Mouse (Mus musculus) lung, embryonic 16.5 days (tissue): ENCODE results near the gene Tmed6. TPM values are rescaled to one million over a fixed set of nuclear protein-coding genes. Genes with fewer than 3 reads are reported as not detected.
"Not testable (repeated sequence)": the region's sequence is repeated elsewhere in the genome, so short reads cannot be mapped to it uniquely, and the experiment has no call there.

Experiments used
- ATAC-seq: fragments of 200-750 bp; cut with Nextera tagmentation; 2 replicates; pipeline ENCODE4 v1.8.0; 2017; ENCODE audit warnings: low read depth, mild to moderate bottlenecking, moderate library complexity
- H3K27ac ChIP-seq: fragments of 300-500 bp; sonication (generic); 2 replicates; pipeline ENCODE4 v1.5.1; 2014; ENCODE audit warnings: mild to moderate bottlenecking, control low read depth, low read length
- H3K27me3 ChIP-seq: fragments of 300-500 bp; sonication (generic); 2 replicates; pipeline ENCODE4 v1.6.1; 2014; ENCODE audit warnings: low read depth, low read length, mixed read lengths; ENCODE audit not compliant: control insufficient read depth, insufficient read depth
- H3K36me3 ChIP-seq: fragments of 300-500 bp; sonication (generic); 2 replicates; pipeline ENCODE4 v1.6.1; 2014; ENCODE audit warnings: low read length; ENCODE audit not compliant: control insufficient read depth, insufficient read depth
- H3K4me1 ChIP-seq: fragments of 300-500 bp; sonication (generic); replicated peaks from 2 replicates; pipeline ENCODE4 v1.6.1; 2014; ENCODE audit warnings: low read length, mixed read lengths; ENCODE audit not compliant: control insufficient read depth, insufficient read depth
- H3K4me2 ChIP-seq: fragments of 300-500 bp; sonication (generic); 2 replicates; pipeline ENCODE4 v1.6.1; 2014; ENCODE audit warnings: low read depth, low read length, control low read depth
- H3K4me3 ChIP-seq: fragments of 300-500 bp; sonication (generic); 2 replicates; pipeline ENCODE4 v1.5.1; 2014; ENCODE audit warnings: mild to moderate bottlenecking, low read length, control low read depth
- H3K9ac ChIP-seq: fragments of 300-500 bp; sonication (generic); 2 replicates; pipeline ENCODE4 v1.6.1; 2014; ENCODE audit warnings: low read length, control low read depth
- H3K9me3 ChIP-seq: fragments of 300-500 bp; sonication (generic); 2 replicates; pipeline ENCODE4 v1.6.1; 2016; ENCODE audit warnings: low read length; ENCODE audit not compliant: control insufficient read depth
- WGBS: fragments of 180-500 bp; shearing (Covaris S2); extraction: QIAGEN DNeasy Blood & Tissue Kit; methylation state at CpG from one replicate; pipeline ENCODE4 v1.1.7; 2014; 5-methylcytosine and 5-hydroxymethylcytosine counted together
- polyA plus RNA-seq: library from polyadenylated mRNA; unstranded; fragments of >200 nt; fragmentation: Nextera tagmentation; extraction: Ambion mirVana; gene quantifications from 2 replicates; pipeline ENCODE4 v1.2.1, GENCODE M21; 2015

Tmed6 gene
- polyA plus RNA-seq, 1 experiment from 2014 or later, result 1.9 TPM

DNA sequence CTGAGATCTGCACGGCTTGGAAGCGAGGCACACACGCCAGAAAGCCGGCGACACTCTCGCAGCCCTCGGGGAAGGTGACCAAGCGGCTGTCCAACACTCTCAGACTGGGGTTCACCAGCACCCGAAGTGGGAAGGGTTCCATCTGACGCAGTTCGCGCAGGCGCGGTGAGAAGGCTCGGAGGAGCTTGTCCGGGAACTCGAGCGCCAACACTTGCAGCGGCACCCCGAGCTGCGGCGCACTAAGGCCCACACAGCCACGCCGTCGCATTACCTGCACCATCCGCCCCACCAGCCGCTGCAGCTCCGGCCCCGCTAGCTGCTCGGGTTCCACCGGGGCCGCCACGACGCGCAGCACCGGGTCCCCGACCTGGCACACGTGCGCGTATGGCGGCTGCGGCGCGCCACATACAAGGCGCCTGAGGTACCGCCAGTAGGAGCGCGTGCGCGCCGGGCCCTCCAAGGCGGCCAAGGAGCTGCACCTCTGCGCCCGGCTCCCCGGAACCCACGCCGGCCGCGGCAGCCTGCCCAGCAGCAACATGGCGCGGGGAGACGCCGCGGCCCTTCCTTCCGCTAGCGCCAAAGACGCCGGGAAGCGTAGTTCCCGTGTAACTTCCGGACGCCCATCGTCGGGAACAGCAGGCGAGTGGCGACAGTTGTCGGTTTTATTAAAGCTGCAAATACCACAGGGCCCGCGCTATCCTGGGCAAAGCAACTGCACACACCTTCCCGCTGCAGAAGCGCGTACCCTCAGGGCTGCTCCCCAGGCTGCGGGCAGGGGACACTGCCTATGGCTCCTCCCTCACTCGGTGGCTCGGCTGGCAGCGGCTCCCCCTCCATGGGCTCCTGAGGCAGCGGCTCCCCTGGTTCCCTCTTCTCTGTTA lies 17.1 kb downstream of the Tmed6 start, which contains the start of gene Pdf:
Gene Pdf (minus strand): TSS at position 554 of the 881 bp plus-strand sequence.
- H3K9me3 ChIP-seq, result no peaks in the 10 kb centered on the region
- peak within 1 kb of the TSS; percentile 81 for H3K4me3 ChIP-seq
- H3K36me3 ChIP-seq, result peaks cover 58% of the 10 kb centered on the region
- H3K9ac ChIP-seq, result peak within 1 kb of the TSS; percentile 91
- WGBS, result under 1% methylated on average over 76 of the region's 87 CpGs
- H3K4me1 ChIP-seq, result peaks cover 6% of the 10 kb centered on the region; the same call in 1 of the 2 replicates
- H3K27me3 ChIP-seq, result no peaks in the 10 kb centered on the region
- H3K4me2 ChIP-seq, result peak within 1 kb of the TSS; percentile 80
- H3K27ac ChIP-seq, result peak within 1 kb of the TSS; percentile 88
- ATAC-seq, result peak; percentile 87

GRCm38 (mm10) chr8:107046976-107047375 lies 18.5 kb downstream of the Tmed6 start:
- H3K36me3 ChIP-seq, result peaks cover 55% of the 10 kb centered on the region
- WGBS, result 83% methylated on average over 5 of the region's 5 CpGs
- ATAC-seq, result no peak
- H3K9me3 ChIP-seq, result no peaks in the 10 kb centered on the region
- H3K27ac ChIP-seq, result no peak overlapping the region
- no peaks in the 10 kb centered on the region for H3K27me3 ChIP-seq
- peaks cover 6% of the 10 kb centered on the region; the same call in 1 of the 2 replicates for H3K4me1 ChIP-seq
- no peak overlapping the region for H3K9ac ChIP-seq
- no peak overlapping the region for H3K4me2 ChIP-seq
- H3K4me3 ChIP-seq, result no peak overlapping the region

DNA sequence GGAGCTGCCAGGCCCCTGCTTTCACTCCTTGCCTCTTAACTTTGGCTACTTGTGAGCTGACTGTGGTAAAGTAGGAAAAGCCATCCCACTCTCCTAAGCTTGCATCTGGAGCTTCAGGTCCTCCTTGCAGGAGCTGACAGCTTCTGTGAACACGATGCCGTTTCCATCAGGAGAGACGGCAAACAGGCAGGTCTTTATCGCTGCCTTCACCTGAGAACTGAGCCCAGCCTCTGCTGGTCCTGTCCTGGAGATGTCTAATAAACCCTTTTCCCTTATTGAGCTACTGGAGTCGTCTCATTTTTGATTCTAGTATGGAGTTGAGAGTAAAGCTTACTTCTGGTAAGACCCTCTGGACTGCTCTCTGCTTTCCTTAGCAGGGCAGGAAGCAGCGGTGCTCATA lies 20.0 kb downstream of the Tmed6 start:
- H3K27me3 ChIP-seq, result no peaks in the 10 kb centered on the region
- H3K4me3 ChIP-seq, result no peak overlapping the region
- no peak overlapping the region for H3K9ac ChIP-seq
- H3K4me2 ChIP-seq, result no peak overlapping the region
- ATAC-seq, result no peak
- 86% methylated on average over 6 of the region's 6 CpGs for WGBS
- H3K27ac ChIP-seq, result no peak overlapping the region
- H3K9me3 ChIP-seq, result no peaks in the 10 kb centered on the region
- H3K36me3 ChIP-seq, result peaks cover 52% of the 10 kb centered on the region
- peaks cover 6% of the 10 kb centered on the region; the same call in 1 of the 2 replicates for H3K4me1 ChIP-seq

GRCm38 (mm10) chr8:107040632-107041031 lies 24.8 kb downstream of the Tmed6 start:
- Histone ChIP-seq H3K4me3 (no peak overlapping the region), H3K9me3 (no peaks in the 10 kb centered on the region), H3K27ac (no peak overlapping the region), H3K9ac (no peak overlapping the region), H3K4me1 (no peaks in the 10 kb centered on the region), H3K4me2 (no peak overlapping the region), H3K36me3 (peaks cover 34% of the 10 kb centered on the region), H3K27me3 (no peaks in the 10 kb centered on the region)
- no peak for ATAC-seq
- 72% methylated on average over 7 of the region's 7 CpGs for WGBS

DNA sequence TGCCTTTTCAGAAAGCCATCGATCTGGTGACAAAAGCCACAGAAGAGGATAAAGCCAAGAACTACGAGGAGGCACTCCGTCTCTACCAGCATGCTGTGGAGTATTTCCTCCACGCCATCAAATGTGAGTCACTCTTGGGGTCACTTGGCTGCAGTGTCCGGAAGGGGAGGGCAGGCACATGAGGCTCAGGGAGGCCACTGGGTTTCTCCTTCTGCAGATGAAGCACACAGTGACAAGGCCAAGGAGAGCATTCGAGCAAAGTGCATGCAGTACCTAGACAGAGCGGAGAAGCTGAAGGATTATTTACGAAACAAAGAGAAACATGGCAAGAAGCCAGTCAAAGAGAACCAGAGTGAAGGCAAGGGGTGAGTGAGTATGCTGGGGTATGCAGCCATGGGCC lies 28.8 kb downstream of the Tmed6 start:
- Histone ChIP-seq H3K36me3 (peaks cover 3% of the 10 kb centered on the region), H3K4me1 (peaks cover 17% of the 10 kb centered on the region), H3K4me3 (no peak overlapping the region), H3K27me3 (no peaks in the 10 kb centered on the region), H3K9me3 (no peaks in the 10 kb centered on the region), H3K27ac (no peak overlapping the region), H3K9ac (no peak overlapping the region), H3K4me2 (no peak overlapping the region)
- 67% methylated on average over 8 of the region's 8 CpGs for WGBS
- no peak for ATAC-seq

DNA sequence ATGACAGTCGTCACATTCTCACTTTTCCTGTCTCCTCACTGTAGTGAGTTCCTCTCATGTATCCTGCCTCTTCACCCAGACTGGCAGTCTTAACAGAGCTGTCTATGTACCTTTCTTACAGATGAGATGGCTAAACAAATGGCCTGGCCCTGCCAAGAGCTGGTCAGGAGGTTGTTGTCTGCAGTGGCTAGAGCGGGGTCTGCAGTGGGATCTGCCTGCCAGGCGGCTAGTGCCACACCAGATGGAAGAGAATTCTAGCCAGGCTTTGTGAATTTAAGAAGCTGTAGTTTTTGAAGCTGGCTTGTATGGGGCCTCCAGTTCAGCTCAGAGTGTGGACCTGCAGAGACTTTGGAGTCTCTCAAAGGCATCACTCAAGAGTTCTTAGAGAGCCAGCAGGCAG lies 29.8 kb downstream of the Tmed6 start:
- ATAC-seq, result no peak
- 88% methylated on average over 3 of the region's 3 CpGs for WGBS
- Histone ChIP-seq H3K27ac (no peak overlapping the region), H3K4me2 (no peak overlapping the region), H3K4me3 (no peak overlapping the region), H3K27me3 (no peaks in the 10 kb centered on the region), H3K36me3 (peaks cover 2% of the 10 kb centered on the region; the same call in 1 of the 2 replicates), H3K9ac (no peak overlapping the region), H3K4me1 (peaks cover 17% of the 10 kb centered on the region), H3K9me3 (no peaks in the 10 kb centered on the region)

- not testable (repeated sequence) for H3K4me2 ChIP-seq, H3K9me3 ChIP-seq, H3K27me3 ChIP-seq, H3K9ac ChIP-seq, H3K27ac ChIP-seq, H3K4me3 ChIP-seq, ATAC-seq, H3K36me3 ChIP-seq
- peaks cover 17% of the 10 kb centered on the region for H3K4me1 ChIP-seq
- WGBS, result 92% methylated on average over 2 of the region's 2 CpGs
Measured at GRCm38 (mm10) chr8:107033609-107034008, 31.8 kb downstream of the Tmed6 start.

GRCm38 (mm10) chr8:107031577-107032090 lies 33.8 kb downstream of the Tmed6 start:
- 0% methylated on average over 40 of the region's 40 CpGs for WGBS
- Histone ChIP-seq H3K36me3 (no peaks in the 10 kb centered on the region), H3K9ac (peak overlapping the region; percentile 97), H3K9me3 (no peaks in the 10 kb centered on the region), H3K27me3 (no peaks in the 10 kb centered on the region), H3K4me2 (peak overlapping the region; percentile 85), H3K4me3 (peak overlapping the region; percentile 95), H3K4me1 (peaks cover 17% of the 10 kb centered on the region), H3K27ac (peak overlapping the region; percentile 87)
- no peak for ATAC-seq
